Mouse (Mus musculus) granulocyte monocyte progenitor cell, adult 5-6 weeks (primary cell): ENCODE measurements at regions not wholly inside any gene's neighbourhood (a gene's known extent, or its start where the extent isn't known, plus 50 kb on each side); places are given as distances from the start of the nearest gene placed in this dataset.

Experiments
- ATAC-seq: replicated peaks from 2 replicates; pipeline ENCODE4 v1.8.0; 2016; ENCODE audit warnings: mild to moderate bottlenecking, moderate TSS enrichment, inconsistent platforms; ENCODE audit not compliant: poor library complexity, severe bottlenecking

DNA sequence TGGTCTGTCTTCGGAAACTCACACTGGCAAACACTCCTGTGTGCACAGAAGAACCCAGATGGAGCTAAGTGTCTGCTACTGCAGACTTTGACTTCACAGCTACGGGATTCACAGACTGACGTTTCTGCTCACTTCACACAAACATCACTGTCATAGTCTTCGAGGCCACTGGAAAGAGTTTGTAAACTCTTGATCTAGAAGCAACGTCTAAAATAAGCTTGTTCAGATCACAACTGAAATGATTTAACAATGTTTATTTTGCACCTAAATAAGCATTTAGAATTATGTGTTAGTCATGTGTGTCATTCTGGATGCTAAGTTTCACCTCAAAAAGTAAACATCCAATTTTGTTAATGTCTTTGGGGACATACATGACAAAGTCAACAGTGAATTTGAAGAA is 221.7 kb downstream of the Gm19410 start:
- no peak for ATAC-seq

DNA sequence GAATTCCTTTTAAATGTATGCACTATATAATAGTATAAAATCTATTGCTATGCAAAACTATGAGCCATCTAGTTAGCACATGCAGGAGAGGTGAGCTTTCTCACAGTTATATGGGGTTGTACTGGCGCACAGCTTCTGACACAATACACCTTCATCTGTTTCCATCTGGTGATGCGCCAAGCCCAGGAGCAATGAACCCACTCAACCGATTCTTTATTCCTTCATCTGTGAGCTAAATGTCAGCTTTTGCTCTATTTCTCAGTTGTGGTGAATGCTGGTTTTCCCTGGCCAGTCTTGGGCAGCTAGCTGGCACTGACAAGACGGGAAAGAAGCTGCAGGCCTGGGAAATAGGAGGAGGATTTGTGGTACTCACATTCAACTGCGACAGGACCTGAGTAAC is 225.4 kb downstream of the Gm19410 start:
- no peak for ATAC-seq

DNA sequence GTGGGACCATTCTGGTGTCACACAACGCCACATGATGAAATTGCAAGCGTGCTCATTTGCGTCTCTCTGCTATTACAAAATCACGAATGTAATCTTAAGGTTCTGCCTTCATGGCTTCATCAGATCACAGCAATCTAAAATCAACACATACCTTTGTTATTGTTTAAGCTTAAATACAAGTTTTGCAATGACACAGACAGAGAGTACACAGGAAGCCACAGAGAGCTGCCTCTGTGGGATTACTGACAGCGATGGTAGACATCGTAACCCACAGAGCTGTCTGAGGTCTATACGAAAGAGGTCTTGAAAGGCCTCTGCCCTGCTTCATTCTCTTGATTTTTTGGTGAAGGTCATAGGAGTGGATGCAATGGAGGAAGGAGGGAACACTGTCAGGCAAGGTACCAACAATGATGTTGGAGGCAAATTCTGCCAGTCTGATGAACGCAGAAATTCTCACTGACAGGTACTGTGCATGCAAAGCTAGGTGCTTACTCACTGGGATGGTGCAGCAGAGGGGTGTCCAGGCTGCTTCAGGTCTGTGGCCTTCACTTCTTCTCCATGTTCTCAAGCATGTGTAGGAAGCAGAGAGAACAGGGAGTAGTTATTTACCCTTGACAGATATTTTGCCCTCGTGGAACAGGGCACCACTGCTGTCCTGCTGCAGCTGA is 226.5 kb downstream of the Gm19410 start:
- no peak for ATAC-seq

DNA sequence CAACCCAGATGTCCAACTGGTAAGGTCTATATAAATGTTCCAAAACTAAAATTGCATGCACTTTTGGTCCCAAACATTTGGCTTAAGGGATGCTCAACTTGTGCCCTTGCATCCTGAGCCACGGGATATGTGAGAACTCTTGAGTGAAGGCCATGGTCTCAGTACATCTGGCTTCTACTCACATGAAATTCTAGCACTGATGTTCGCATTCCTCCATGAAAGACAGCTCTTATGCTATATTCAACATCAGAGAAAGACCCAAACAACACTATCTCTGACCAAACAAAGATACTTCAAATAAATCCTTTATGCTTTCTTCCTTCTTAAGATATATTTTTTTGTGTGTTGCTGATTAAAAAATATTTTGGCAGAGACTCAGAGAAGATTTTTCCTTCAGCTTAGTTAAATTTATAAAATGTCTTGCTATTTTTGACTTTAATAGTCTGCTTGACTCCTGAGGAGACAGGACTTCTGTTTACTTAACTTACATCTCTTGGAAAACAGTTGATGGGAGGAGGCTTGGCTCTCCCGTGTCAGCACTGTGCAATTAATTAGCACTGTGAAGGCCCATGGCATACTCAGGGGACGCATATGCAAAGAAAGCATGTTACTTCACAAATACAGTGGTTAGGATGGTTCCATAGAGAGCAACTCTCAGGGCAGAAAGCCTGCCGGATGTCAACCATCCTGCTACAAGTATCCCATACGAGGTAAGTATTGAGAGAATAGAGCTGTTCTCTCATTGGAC is 230.9 kb downstream of the Gm19410 start:
- no peak for ATAC-seq

DNA sequence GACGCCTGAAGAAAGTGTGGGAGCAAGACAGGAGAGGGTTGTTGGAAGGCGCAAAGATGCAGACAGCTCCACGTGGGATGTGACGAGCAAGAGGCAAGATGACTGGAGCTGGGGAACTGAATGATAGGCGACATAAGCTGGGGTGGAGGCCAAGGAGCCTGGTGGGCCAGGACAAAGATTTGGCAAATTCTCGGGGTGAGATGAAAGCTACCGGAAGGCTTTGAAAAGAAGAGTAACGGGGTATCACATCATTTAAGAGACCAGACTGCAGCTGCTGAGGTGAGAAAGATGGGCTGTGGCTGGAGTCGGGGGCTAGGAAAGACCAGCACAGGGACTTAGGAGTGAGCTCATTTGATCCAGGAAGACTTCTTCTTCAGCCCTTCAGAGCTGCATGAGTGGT is 234.0 kb downstream of the Gm19410 start:
- ATAC-seq, result no peak

DNA sequence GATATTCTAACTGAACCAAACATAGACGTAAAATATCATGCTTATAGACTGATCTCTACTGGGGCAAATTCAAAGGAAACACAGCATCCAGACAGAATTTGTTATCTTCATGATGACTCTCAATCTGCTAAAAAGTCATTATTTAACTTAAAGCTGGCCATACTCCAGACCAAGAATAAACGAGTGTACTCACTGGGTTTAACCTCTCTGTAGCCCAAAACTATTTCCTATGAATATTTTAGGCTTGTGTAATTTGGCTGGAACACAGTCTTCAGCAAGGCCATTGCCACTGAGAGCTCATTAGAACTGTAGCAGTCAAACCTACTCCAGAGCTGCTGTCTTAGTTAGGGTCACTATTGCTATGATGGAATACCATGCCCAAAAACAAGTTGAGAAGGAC is 238.8 kb downstream of the Gm19410 start:
- ATAC-seq, result no peak

DNA sequence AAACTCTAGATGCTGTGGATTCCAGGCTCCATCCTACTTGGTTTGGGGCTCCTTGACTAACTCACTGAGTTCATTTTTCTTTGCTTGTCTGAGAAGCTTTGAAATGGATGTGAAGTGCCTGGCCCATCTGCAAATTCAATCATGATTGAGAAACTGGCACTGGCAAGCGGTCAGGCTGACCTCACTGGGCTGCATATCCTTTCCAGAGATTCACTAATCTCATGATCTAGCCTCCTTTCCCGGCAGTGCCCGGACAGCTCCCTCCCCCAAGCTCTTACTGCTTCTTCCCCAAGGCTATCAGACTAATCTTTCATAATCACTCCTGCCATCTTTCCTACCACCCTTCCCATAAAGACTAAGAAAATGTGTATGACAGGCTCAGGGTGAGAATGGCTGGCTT is 239.9 kb downstream of the Gm19410 start:
- no peak for ATAC-seq

DNA sequence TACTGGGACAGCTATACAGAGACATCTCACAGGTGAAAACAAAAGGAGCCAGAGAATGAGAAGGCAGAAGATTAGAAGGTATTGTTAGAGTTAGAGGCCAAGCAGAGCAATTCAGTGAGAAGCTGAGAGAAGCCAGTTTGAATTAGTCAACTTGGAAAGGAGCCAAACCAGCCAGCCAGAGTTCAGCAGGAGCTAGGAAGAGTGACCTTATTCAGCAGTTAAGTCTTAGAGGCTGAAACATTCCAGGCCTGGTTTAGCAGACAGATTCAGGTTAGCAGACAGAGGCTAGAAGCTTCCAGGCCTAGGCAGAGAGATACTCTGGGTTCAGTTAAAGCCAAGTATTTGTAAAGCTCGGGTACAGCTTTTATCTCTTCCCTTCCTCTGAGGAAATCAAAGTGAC is 242.1 kb downstream of the Gm19410 start:
- ATAC-seq, result no peak

DNA sequence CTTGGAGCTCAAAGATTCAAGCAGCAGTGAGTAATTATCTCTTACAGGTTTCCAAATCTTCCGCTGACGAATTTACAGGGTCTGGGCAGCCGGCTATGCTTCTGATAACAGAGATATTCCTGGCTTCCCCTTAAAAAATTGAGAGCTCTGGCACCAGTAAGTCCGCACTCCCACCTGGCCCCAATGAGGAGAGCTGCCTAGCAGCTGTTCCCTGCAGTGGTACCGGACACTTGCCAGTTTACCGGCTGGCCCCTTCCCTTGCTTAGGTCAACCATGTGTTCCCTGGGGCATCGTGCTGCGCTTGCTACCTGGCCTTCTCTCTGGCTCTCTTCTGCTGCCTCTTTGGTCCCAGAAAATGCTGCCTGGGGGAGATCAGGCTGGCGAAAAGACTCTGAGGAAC is 244.0 kb downstream of the Gm19410 start:
- ATAC-seq, result no peak

DNA sequence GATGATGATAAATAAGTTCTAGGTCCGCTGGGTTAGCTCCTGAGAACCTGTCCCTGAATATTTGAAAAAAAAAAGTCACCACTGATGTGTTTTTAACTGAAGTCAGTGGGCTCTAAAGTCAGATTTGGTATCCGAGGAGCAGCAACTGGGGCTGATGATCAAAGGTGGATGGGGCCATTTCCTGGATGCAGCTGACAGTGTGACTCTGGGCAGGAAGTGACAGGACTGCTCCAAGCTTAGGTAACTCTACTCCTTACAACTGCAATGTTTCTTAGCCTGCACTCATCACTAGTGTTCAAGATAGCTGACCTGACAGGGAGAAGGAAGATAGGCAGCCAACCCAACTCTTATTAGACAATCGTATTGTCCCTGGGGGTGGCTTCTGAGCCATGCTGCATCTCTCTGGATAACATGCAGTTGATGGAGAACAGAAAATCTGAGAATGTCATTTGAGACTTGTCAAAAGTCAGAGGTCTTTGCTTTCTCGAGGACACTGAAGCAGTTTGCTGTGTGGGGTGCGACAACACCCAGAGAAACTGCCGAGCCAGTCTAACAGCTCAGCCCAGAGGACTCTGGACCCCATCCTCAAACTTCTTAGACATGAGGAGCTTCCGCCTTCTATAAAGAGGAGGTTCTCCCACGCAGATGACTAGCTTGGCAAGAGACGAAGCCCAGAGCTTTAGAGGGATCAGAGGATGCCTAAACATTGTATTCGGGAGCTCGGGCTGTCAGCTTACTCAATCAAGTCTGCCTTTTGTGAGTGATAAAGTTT is 245.0 kb downstream of the Gm19410 start:
- no peak for ATAC-seq

DNA sequence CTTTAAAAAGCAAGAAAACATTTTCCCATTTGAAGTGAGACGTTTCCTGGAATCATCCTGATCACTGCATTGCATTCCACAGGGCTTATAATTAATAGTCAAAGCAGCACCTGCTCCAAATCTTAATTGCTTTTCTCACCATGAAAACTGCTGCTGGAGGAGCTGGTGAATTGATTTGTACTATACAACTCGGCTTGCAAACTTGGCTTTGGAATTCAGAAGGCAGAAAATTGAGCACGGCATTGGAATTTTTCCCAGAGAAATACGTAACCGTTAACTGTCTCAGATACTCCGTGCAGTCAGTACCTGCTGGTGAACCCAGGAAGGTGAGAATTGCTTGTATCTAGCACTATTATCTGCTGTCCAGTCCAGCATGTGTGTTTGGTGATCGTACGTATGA is 249.3 kb downstream of the Gm19410 start:
- no peak for ATAC-seq

DNA sequence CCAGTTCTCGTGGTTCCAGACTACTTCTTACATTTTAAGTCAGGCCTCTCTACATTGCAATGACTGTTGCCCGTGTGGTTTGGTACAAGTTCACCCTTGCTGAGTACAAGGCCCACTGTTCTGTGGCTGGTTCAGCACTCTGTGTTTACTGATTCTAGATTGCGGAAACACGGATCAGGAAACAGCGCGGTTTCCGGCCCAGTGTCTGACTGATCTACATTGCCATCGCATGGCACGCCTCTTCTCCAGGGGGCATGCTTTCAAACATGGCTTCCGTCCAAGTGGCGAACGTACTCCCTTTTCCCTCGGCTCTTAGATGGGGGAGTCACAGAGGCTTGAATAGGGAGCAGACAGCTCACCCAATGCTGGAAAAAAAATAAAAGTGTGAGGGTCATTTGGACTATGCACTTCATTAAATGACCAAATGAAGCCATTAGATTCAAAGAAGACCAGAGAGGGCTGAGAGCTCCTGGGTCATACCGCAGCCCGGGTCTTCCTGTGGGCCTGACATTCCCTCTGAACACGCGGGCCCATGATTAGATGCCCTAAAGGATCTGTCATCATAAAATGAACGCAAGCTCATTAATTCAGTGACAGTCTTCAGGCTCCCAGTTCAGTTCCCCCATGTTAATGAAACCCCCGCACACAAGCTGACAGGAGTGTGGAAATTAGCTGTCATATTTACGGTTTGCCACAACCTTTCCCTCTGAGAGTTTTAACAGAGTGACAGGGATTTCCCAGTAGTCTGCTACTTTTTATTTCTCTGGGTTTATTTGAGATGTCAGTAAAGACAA is 250.9 kb downstream of the Gm19410 start:
- peak; percentile 54 for ATAC-seq

DNA sequence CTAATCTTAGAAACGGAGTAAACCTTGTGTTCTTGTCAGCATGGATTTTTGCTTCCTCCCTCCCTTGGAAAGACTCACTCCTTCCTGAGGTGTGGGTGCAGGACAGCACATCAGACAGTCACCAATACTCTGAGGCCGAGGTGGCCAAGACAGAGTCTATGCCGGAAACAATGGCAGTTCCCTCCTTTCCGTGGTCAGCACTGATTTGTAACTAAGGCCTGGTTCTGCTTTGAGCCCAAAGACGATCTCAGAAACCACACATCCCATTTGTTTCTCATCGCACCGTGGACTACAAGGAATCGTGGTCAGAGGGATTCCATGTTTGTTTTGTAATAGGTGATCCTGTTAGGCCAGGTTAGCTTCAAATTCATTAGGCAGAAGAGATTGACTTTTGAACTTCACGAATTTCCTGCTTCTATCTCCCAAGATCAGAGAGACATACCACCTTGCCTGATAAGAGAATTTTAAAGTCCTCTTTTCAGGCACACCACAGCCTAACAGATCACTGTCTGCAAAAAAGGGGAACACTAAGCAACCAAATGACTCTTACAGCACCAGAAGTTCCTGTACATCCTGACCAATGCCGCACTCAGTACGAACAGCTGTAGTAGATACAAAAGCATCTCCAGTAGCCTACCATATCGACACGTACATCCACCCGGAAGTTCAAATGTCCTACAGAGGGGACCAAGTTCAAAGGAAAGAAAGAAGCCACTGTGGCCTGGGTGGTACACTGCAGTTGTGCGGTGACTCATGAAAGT is 253.6 kb downstream of the Gm19410 start:
- peak; percentile 91 for ATAC-seq

DNA sequence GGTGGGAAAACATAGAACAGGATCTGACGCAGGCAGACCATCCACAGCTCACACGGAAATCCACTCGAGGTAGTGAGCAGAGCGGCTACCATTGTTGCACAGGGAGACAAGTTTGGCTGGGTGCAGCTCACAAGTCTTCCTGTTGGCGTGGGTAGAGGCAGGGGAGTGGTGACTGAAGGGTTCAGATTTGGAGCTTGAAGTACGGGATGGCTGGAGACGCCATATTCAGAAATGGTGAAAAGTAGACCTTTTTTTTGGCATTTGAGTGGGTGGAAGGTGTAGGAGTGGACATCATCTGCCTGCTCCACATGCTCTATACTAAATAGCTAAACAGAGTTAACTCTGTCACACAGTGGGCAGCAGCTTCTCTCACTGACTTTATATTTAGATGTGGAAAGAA is 254.3 kb downstream of the Gm19410 start:
- no peak for ATAC-seq

DNA sequence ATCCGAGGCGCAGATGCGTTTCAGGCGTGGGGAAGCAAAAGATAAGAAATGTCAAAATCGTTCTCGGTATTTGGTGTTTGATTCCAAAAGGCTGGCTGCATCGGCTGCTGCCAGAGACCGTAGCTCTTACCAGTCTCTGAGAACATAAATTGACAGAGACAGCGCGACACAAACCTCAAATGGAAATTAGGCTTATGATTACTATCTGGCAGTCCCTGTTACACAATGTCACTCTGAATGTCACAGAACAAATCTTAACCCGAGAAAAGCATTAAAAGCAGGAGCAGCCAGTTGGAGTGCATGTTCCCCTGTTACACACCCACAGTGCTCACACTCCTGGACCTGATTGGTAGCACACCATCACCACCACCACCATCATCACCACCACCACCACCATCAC is 262.0 kb downstream of the Gm19410 start:
- ATAC-seq, result no peak

DNA sequence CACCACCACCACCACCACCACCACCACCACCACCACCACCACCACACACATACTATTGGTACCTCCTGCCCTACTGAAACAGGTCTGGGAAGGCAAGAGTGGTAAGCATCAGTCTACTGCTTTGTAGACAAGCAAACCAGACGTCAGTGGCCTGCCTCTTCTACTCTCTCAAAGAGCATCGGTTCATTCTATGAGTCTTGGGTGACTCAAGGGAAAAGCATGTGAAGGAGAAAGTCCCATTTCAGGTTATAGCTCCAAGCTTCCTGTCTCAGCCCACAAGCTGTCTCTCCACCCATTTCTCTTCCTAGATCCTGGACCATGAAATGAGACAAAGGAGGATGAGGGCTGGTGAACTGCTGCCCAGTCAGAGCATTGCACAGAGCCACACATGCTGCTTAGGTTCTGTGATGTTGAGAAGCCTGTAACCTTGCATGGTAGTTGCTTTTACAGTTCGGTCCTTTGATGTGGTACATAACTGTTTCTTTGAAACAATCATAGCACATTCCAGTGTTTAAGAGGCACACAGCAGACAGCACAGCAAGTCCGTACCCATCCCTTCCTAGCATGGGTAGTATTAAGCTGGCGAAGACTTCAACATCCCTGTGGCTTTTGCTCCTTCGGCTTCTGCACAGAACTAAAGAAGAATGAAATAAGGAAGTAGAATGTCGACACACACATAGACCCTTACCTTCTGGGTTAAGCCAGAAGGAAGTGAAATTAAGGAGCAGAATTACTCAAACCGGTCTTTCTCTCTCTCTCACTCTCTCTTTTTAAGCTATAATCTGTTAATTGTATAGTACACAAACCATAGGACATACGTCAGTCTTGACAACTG is 262.7 kb downstream of the Gm19410 start:
- ATAC-seq, result peak; percentile 94

DNA sequence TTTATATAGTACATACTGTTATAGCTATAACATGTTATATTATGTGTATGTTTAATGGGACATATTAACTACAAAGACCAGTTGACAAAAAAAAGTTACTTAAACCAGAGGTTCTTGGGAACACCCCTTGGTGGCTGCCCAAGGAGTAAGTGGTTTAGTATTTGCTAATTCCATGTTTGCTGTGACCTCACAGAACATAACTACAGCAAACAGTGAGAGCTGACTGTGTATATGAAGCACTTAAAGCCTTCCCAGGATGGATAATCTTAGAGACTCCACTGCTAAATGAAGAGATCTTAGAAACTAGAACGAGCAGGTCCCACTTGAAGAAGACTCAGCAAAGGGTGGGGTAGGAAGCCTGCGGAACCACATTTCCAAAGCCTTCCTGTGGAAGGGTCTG is 263.9 kb downstream of the Gm19410 start:
- no peak for ATAC-seq

DNA sequence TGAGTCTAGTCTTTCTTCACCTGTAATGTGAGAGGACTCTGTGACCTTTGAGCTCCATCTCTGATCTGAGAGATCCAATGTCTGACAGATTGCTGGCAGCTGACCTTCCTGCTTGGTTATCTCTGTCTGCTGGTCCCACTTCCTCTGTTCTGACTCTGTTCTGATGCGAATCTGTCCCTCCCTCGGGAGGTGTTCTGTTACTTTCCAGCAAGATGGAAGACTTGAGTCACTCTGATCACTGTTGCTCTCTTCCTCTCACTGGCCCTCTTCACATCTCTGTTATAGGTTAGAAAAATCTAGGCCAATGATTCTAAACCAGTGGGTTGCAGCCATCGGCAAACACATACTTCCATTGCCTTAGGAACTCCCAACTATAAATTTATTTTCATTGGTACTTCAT is 264.6 kb downstream of the Gm19410 start:
- ATAC-seq, result no peak
